Mouse (Mus musculus) retina, embryonic 14.5 days (tissue): ENCODE measurements around the gene Fcrl1.
A peak's percentile ranks its signal among the peaks of the same experiment; 100 is the strongest.

Experiments used
- DNase-seq: peaks from one replicate; pipeline ENCODE4 v3.0.0-alpha.2; 2015; ENCODE audit warnings: low spot score

The Fcrl1 gene

DNA sequence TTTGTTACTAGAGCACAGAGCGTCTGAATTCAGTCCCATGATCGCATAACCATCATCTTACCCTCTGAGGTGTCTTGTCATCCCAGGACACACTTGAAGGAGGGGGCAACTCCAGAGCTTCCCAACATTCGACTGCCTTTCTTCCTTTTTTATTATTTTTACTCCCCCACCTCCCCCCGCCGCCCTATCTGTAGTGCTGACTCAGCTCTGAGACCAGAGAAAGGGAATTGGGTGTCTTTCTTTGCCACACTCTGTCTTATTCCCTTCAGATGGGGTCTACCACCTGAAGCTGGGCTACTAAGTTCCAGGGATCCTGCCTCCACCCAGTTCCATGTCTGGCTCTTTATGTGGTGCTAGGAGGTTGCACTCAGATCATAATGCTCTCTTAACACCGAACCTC, 34.4 kb downstream of the Fcrl1 start:
- no peak for DNase-seq

DNA sequence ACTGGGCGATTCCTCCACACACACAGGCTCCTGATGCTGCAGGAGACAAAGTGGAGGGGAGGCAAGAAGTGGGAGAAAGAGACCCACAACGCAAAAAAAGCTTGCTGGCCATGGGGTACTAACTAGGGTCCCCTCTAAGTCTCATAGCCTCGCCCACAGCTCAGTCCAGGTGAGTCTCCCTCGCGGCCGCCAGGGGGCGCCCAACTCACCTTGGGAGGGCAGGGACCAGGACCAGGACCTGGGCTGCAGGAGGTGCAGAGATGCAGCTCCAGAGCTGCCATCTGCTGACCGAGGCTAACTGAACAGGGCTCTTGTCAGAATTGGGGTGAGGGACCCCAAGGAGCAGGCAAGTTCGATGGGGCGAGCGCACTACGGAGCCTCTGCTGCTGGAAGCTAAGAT, 35.0 kb downstream of the Fcrl1 start:
- peak; percentile 62 for DNase-seq

DNA sequence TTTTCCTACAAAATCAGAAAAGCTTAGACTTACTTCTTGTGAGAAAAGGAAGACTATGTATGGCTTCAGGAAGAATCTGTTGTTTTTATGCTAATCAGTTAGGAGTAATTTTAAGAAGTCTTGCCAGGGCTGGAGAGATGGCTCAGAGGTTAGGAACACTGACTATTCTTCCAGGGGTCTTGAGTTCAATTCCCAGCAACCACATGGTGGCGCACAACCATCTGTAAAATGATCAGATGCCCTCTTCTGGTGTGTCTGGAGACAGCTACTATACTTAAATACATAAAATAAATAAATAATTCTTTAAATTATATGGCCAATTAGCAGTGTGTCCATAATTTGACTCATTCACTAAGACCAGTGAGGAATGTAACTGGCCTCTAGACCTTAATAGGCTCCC, 44.5 kb downstream of the Fcrl1 start:
- no peak for DNase-seq

DNA sequence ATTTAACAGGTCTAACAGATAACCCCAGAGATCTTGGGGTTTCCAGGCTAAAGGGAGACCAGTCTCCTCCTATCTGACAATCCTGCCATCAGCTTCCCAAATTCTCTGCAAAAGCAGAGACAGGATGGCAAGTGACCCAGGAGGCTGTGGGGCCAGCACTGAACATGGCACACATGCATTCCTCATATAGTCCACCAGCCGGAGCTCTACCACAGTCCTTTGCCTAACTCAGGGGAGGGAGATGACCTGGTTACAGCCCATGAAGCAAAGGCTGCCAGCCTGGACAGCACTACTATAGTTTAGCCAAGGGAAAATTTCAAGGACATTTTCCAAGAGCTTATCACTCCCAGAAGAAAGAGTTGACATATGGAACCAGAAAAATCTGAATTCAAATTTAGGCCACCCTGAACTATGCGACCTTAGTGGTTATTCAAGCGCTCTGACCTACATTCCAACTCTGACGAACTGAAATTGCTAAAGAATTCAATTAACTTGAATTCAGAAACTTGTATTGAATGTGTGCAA, 46.3 kb downstream of the Fcrl1 start:
- DNase-seq, result peak; percentile 18

DNA sequence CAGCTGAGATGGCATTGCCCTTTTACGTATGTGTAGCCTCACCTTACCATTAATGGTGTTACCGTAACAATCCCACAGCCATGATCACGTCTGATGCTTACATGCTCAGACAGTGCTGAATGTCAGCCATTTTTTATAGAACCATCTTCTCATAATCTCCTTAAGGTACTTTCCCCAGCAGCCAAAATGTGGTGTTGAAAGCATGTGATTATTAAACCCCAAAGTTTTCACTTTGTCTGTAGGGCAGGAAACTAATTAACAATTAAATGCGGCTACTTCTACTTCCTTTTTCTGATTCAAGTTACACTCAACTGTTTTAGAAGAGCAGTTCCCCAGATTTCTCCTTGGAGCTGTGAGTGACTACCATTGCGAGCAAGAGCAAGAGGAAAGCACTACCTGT, 59.3 kb downstream of the Fcrl1 start, which contains the start of gene Fcrl5:
Gene Fcrl5, plus strand, starts transcription at position 295 of the 400 bp plus-strand sequence.
- DNase-seq, result no peak

DNA sequence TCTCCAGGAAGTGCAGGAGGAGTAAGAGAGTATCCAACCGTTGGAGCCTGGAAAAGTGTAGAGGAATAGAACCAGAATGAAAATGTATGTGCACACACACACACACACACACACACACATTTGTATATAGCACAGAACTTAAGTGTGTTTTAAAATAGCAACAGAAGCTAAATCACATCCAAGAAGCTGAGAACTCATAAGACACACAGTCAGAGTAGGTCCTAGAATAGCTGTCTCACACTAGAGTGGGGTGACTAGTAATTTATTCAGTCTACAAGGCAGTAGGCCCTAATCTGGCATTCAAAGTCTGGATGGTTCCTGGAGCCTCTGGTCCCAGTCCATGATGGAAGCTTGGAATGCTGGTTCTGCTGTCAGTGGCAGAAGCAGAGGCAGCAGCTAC, 64.4 kb downstream of the Fcrl1 start:
- DNase-seq, result no peak

DNA sequence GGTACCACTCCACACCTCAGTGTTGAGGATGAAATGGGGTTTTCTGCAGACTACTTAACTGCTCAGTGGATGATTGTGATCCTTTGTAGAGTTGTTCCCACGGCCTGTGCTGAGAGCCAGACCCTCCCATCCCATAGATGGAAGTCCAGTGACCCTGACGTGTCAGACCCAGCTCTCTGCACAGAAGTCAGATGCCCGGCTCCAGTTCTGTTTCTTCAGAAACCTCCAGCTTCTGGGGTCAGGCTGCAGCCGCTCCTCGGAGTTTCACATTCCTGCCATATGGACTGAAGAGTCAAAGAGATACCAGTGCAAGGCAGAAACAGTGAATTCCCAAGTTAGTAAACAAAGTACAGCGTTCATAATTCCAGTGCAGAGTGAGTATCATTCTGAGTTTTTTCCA, 67.8 kb downstream of the Fcrl1 start:
- peak; percentile 0 for DNase-seq
